Mouse (Mus musculus): ENCODE results near the gene Crot. TPM values are rescaled to one million over a fixed set of nuclear protein-coding genes. Genes with fewer than 3 reads are reported as not detected.

The Crot gene
- total and polyA plus RNA-seq, 3 experiments: 1.2 to 44.6 (median 23.7) TPM

DNA sequence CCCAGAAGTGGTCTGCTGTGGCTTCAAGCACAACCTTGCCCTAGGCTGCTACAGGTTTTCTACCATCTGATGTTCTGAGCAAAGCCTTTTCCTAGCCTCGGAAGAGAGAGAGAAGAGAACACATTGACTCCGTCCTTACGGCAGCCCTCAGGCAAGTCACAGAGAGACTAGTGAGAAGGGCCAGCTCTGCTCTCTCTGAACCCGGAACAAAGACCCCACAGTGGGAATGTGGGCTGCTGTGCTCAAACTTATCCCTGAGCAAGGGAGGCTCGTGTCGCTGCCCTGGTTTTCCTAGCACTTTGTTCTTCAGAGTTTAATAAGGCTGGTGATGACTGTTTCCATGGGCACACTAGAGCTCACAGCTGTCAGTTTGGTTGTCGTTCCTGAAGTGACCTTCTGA is 42.9 kb upstream of the Crot start:
- ATAC-seq (ENCODE audit: extremely low read depth, insufficient number of reproducible peaks, low FRiP score, poor library complexity, severe bottlenecking): no peak
- H3K9me3 ChIP-seq (replicated peaks): no peaks in the 10 kb centered on the region
- TF ChIP-seq GATA2 (IDR thresholded peaks at IDR 0.05; ENCODE audit: borderline replicate concordance, low read depth, low read length) (no peak), TAL1 (conservative IDR thresholded peaks at IDR 0.05; ENCODE audit: low read depth, low read length) (no peak)
- no peaks in the 10 kb centered on the region; the same call in 1 of the 2 replicates for H3K4me1 ChIP-seq (ENCODE audit: insufficient read depth, low read depth, low read length)
- no peaks in the 10 kb centered on the region for H3K27me3 ChIP-seq (ENCODE audit: insufficient read depth, low read length)
- H3K4me3 ChIP-seq (ENCODE audit: low read depth, low read length): no peak overlapping the region
- H3K36me3 ChIP-seq (replicated peaks): no peaks in the 10 kb centered on the region
- DNase-seq (ENCODE audit: low spot score): no peak

DNA sequence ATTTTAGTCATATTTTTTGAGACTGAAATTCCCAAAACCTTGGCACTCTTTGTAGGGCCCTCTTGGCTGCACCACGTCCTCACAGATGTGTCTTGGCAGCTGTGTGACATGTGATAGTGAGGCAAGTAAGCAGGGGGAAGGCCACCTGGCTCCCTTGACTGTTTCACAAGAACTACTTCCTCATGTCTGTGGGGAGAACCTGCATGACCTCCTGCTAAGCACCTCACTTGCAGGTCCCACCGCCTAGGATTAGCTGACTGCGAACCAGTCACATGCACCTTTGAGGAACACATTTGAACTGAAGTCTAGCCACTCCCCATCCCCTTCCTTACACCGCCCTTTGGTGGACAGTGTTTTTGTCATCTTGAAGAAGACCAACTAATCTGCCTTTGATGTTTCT is 40.2 kb upstream of the Crot start:
- Histone ChIP-seq H3K9me3 (replicated peaks) (no peaks in the 10 kb centered on the region), H3K36me3 (replicated peaks) (no peaks in the 10 kb centered on the region), H3K4me3 (ENCODE audit: low read depth, low read length) (no peak overlapping the region), H3K4me1 (ENCODE audit: insufficient read depth, low read depth, low read length) (no peaks in the 10 kb centered on the region; the same call in 1 of the 2 replicates), H3K27me3 (ENCODE audit: insufficient read depth, low read length) (no peaks in the 10 kb centered on the region)
- no peak for TF ChIP-seq TAL1 (conservative IDR thresholded peaks at IDR 0.05; ENCODE audit: low read depth, low read length)
- TF ChIP-seq GATA1 (IDR thresholded peaks at IDR 0.05; ENCODE audit: borderline replicate concordance, low read length): no peak
- DNase-seq (ENCODE audit: low spot score) (no peak), ATAC-seq (ENCODE audit: extremely low read depth, insufficient number of reproducible peaks, low FRiP score, poor library complexity, severe bottlenecking) (no peak)

DNA sequence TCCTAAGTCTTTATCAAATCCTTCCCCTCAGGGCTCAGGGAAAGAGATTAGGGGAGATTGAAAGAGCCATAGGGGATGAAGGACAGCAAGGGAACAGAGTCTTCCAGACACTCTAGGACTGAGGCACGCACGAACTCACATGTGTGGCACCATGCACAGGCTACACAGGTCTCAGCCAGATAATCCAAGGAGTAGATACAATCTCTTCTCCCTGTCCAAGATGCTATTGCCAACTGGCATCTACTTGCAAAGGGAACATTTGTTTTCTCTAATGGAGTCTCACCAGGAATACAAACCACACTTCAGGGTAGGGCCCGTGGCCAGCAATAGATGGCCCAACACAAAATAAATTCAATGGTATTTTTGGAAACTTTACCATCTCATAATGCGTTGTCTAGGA is 38.3 kb upstream of the Crot start:
- Histone ChIP-seq H3K36me3 (replicated peaks) (no peaks in the 10 kb centered on the region), H3K27me3 (ENCODE audit: insufficient read depth, low read length) (no peaks in the 10 kb centered on the region), H3K9me3 (replicated peaks) (no peaks in the 10 kb centered on the region), H3K4me3 (ENCODE audit: low read depth, low read length) (no peak overlapping the region), H3K4me1 (ENCODE audit: insufficient read depth, low read depth, low read length) (no peaks in the 10 kb centered on the region; the same call in 1 of the 2 replicates)
- DNase-seq (ENCODE audit: low spot score): no peak
- ATAC-seq (ENCODE audit: extremely low read depth, insufficient number of reproducible peaks, low FRiP score, poor library complexity, severe bottlenecking): no peak
- TF ChIP-seq GATA1 (IDR thresholded peaks at IDR 0.05; ENCODE audit: borderline replicate concordance, low read length): no peak
- no peak for TF ChIP-seq CTCF (IDR thresholded peaks at IDR 0.05; ENCODE audit: low read depth, low read length)
- no peak for TF ChIP-seq TAL1 (conservative IDR thresholded peaks at IDR 0.05; ENCODE audit: low read depth, low read length)
- no peak for TF ChIP-seq POLR2AphosphoS5 (IDR thresholded peaks at IDR 0.05; ENCODE audit: insufficient replicate concordance, low read depth, low read length)
- no peak for TF ChIP-seq GATA2 (IDR thresholded peaks at IDR 0.05; ENCODE audit: borderline replicate concordance, low read depth, low read length)

DNA sequence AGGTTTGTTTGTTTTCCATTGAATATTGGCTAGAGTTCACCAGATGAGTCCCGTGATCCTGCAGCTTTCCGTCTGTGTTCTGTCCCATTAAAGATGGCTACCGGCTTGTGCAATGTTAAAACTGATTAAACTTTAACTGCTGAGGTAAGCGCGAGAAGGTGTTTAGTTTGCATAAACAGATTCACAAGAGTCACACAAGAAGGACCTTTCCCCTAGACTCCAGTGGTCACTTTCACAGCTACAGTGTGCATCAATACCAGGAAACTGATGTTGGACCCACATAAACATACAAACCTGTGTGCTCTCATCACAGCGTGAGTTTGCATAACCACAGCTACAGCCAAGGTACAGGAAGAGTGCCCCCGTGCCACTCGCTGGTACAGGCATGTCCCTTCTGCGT is 37.4 kb upstream of the Crot start:
- H3K9me3 ChIP-seq (replicated peaks): no peaks in the 10 kb centered on the region
- no peaks in the 10 kb centered on the region; the same call in 1 of the 2 replicates for H3K4me1 ChIP-seq (ENCODE audit: insufficient read depth, low read depth, low read length)
- ATAC-seq (ENCODE audit: extremely low read depth, insufficient number of reproducible peaks, low FRiP score, poor library complexity, severe bottlenecking): no peak
- no peak for TF ChIP-seq CTCF (IDR thresholded peaks at IDR 0.05; ENCODE audit: low read depth, low read length)
- no peak for TF ChIP-seq TAL1 (conservative IDR thresholded peaks at IDR 0.05; ENCODE audit: low read depth, low read length)
- no peak for TF ChIP-seq GATA1 (IDR thresholded peaks at IDR 0.05; ENCODE audit: borderline replicate concordance, low read length)
- no peak for TF ChIP-seq POLR2AphosphoS5 (IDR thresholded peaks at IDR 0.05; ENCODE audit: insufficient replicate concordance, low read depth, low read length)
- TF ChIP-seq GATA2 (IDR thresholded peaks at IDR 0.05; ENCODE audit: borderline replicate concordance, low read depth, low read length): no peak
- no peak overlapping the region for H3K4me3 ChIP-seq (ENCODE audit: low read depth, low read length)
- no peaks in the 10 kb centered on the region for H3K27me3 ChIP-seq (ENCODE audit: insufficient read depth, low read length)
- H3K36me3 ChIP-seq (replicated peaks): no peaks in the 10 kb centered on the region
- no peak for DNase-seq (ENCODE audit: low spot score)

DNA sequence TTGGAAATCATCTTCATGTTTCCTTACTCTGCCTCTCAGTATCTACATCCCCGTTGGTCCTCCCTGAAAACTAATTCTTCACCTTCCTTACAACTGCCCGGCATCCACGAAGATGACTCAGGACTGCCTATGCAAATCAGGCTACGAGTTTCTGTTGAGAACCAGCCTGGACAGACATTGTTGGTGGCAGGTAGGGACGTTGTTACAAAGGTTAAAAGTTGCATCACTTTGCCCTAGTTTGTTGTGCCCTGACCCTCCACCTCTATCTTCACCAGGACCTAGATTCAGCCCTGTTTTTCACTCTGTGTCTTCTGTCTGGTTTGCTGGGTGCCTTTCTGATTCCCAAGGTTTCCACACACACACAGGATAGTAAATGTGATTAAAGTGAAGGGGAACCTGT is 36.7 kb upstream of the Crot start:
- DNase-seq (ENCODE audit: low spot score) (no peak), ATAC-seq (ENCODE audit: extremely low read depth, insufficient number of reproducible peaks, low FRiP score, poor library complexity, severe bottlenecking) (no peak)
- H3K27me3 ChIP-seq (ENCODE audit: insufficient read depth, low read length): no peaks in the 10 kb centered on the region
- H3K36me3 ChIP-seq (replicated peaks): no peaks in the 10 kb centered on the region
- no peaks in the 10 kb centered on the region for H3K9me3 ChIP-seq (replicated peaks)
- no peak overlapping the region for H3K4me3 ChIP-seq (ENCODE audit: low read depth, low read length)
- no peak for TF ChIP-seq GATA1 (IDR thresholded peaks at IDR 0.05; ENCODE audit: borderline replicate concordance, low read length)
- no peak for TF ChIP-seq POLR2AphosphoS5 (IDR thresholded peaks at IDR 0.05; ENCODE audit: insufficient replicate concordance, low read depth, low read length)
- TF ChIP-seq CTCF (IDR thresholded peaks at IDR 0.05; ENCODE audit: low read depth, low read length): no peak
- TF ChIP-seq GATA2 (IDR thresholded peaks at IDR 0.05; ENCODE audit: borderline replicate concordance, low read depth, low read length): no peak
- TF ChIP-seq TAL1 (conservative IDR thresholded peaks at IDR 0.05; ENCODE audit: low read depth, low read length): no peak
- no peaks in the 10 kb centered on the region; the same call in 1 of the 2 replicates for H3K4me1 ChIP-seq (ENCODE audit: insufficient read depth, low read depth, low read length)

DNA sequence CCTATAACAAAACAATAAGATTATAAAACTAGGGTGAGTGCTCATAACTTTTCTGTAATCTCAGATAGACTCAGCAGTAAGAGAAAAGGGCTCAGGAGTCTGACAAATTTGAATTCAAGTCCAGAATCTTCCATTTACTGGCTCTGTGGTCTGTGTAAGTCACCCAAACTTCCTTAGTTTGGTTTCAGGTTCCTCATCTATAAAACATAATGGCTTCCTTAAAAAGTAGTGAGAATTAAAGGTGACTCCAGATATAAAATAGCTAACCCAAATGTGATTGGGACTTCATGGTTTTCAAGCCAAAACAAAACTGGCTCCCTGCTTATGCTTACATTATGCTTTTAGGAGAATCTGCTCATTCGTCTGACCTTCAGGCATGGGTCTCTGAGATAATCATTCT is 35.5 kb upstream of the Crot start:
- ATAC-seq (ENCODE audit: extremely low read depth, insufficient number of reproducible peaks, low FRiP score, poor library complexity, severe bottlenecking) (no peak), DNase-seq (ENCODE audit: low spot score) (no peak)
- H3K4me1 ChIP-seq (ENCODE audit: insufficient read depth, low read depth, low read length): no peaks in the 10 kb centered on the region; the same call in 1 of the 2 replicates
- H3K9me3 ChIP-seq (replicated peaks): no peaks in the 10 kb centered on the region
- H3K27me3 ChIP-seq (ENCODE audit: insufficient read depth, low read length): no peaks in the 10 kb centered on the region
- no peak for TF ChIP-seq CTCF (IDR thresholded peaks at IDR 0.05; ENCODE audit: low read depth, low read length)
- no peak for TF ChIP-seq POLR2AphosphoS5 (IDR thresholded peaks at IDR 0.05; ENCODE audit: insufficient replicate concordance, low read depth, low read length)
- no peak for TF ChIP-seq GATA1 (IDR thresholded peaks at IDR 0.05; ENCODE audit: borderline replicate concordance, low read length)
- no peaks in the 10 kb centered on the region for H3K36me3 ChIP-seq (replicated peaks)
- no peak overlapping the region for H3K4me3 ChIP-seq (ENCODE audit: low read depth, low read length)

DNA sequence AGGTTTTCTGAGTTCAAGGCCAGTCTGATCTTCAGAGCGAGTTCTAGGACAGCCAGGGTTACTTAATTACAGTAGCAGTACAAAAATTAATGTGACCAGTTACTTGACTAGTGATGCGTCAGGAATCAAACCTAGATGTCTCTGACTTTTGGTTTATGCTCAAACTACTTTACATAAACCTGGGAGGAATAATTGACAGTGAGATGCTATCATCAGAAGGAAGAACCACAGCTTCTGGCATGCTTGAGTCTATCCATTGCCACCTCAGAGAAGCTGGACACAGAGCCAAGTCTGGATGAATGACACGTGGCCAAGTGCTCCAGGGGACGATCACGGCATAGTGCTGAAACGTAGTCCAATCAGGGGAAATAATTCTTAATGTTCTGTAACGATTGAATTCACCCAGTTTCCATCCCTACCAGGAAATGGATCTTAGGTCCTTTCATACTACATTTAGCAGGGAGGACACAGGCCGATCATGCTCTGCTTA is 35.0 kb upstream of the Crot start:
- no peak for ATAC-seq (ENCODE audit: extremely low read depth, insufficient number of reproducible peaks, low FRiP score, poor library complexity, severe bottlenecking)
- H3K4me1 ChIP-seq (ENCODE audit: insufficient read depth, low read depth, low read length): no peaks in the 10 kb centered on the region
- no peak overlapping the region for H3K4me3 ChIP-seq (ENCODE audit: low read depth, low read length)
- DNase-seq (ENCODE audit: low spot score): no peak
- no peaks in the 10 kb centered on the region for H3K27me3 ChIP-seq (ENCODE audit: insufficient read depth, low read length)
- no peaks in the 10 kb centered on the region for H3K9me3 ChIP-seq (replicated peaks)
- H3K36me3 ChIP-seq (replicated peaks): no peaks in the 10 kb centered on the region
- TF ChIP-seq CTCF (IDR thresholded peaks at IDR 0.05; ENCODE audit: low read depth, low read length) (no peak), POLR2AphosphoS5 (IDR thresholded peaks at IDR 0.05; ENCODE audit: insufficient replicate concordance, low read depth, low read length) (no peak), GATA2 (IDR thresholded peaks at IDR 0.05; ENCODE audit: borderline replicate concordance, low read depth, low read length) (no peak)

All from G1E (cell line).